Mouse (Mus musculus) T-helper 17 cell (primary cell): ENCODE measurements around the gene Gm27021.

ENCODE experiments used
- in situ Hi-C, 2 experiments: fragments of 300-600 bp; cut with MboI, MseI; formaldehyde crosslinking; loops; 1 replicate in 1 of 2; 2 replicates in 1 of 2; pipeline ENCODE4 v1.15.1; 2025; ENCODE audit warnings: high pct_unique_total_duplicates in 2 of 2

Gene Gm27021

DNA sequence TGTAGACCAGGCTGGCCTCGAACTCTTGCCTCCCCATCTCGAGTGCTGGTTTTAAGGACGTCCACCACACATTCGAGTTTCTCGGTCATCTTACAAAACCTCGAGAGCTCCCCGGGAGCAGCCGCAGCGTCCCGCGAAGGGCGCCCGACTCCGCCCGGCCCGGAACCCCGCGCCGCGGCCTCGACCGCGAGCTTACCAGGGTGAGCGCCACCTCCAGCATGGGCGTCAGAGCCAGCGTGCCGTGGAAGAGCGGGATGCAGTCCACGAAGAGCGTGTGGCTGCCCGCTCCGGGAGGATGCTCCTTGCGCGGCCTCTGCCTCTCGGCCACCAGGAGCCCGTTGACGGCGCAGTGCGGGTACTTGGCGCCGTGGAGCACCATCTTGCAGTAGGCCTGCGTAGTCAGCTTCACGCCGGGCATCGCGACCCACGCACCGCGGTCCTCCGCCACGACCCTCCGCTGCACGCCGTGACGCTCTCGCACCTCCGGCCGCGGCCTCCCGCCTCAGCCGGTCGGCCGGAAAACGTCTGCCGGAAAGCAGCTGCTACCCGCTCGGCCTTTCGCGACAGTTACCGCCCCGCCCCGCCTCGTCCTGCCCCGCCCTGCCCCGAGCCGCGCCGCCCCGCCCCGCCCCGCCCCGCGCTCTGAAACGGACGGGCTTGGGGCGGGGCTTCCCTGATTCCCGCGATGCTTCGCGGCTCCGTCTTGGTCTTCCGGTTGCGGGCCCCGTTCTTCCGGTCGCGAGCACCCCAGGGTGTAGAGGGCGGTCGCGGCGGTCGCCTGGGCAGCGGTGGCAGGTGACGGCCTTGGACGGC, at the start of gene Gm27021, which contains the start of gene Cox4i1:
Gm27021 (minus strand) TSS at position 519 of the 813 bp plus-strand sequence.
Cox4i1 (plus strand) TSS at position 662 of the 813 bp plus-strand sequence.
- in situ Hi-C loops: loop anchor here in 1 of 2 experiments (25.0 kb wide), 1 partner anchor 920 kb away; the partner anchor contains the start of genes Fbxo31 and Map1lc3b

- in situ Hi-C loops: loop anchor here in 1 of 2 experiments (10.0 kb wide), 1 partner anchor 1839 kb away; the partner anchor contains the start of gene Piezo1
Measured at GRCm38 (mm10) chr8:120715996-120716680, 48.3 kb upstream of the Gm27021 start.

- in situ Hi-C loops: loop anchor here in 1 of 2 experiments (10.0 kb wide), 1 partner anchor 1840 kb away; the partner anchor contains the start of gene Piezo1
Measured at GRCm38 (mm10) chr8:120715200-120715599, 47.3 kb upstream of the Gm27021 start.

- in situ Hi-C loops: no loop called here
Measured at GRCm38 (mm10) chr8:120709176-120709575, 41.3 kb upstream of the Gm27021 start.

GRCm38 (mm10) chr8:120706193-120706592, 38.3 kb upstream of the Gm27021 start:
- in situ Hi-C loops: no loop called here

- in situ Hi-C loops: no loop called here
Measured at GRCm38 (mm10) chr8:120705163-120705562, 37.3 kb upstream of the Gm27021 start.

DNA sequence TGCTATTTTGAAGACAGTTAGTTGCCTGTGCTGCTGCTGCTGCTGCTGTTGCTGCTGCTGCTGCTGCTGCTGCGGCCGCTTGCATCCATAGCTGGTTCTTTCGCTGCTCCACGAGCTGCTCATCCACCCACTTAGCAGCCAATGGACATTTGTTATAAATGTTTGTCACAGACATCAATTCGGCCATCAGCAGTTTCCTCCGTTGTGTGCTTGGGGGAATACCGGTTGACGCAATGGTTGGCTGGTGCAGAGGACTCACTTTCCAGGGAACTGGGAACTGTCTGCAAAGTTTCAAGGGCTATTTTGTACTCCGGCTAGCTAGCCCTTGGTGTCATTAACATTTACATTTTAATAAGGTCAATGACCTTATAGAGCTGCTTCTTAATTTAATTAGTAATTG, 36.3 kb upstream of the Gm27021 start:
- in situ Hi-C loops: no loop called here

- in situ Hi-C loops: no loop called here
Measured at GRCm38 (mm10) chr8:120701758-120702465, 34.0 kb upstream of the Gm27021 start.

- in situ Hi-C loops: no loop called here
Measured at GRCm38 (mm10) chr8:120700053-120700452, 32.2 kb upstream of the Gm27021 start.

- in situ Hi-C loops: no loop called here
Measured at GRCm38 (mm10) chr8:120699565-120699964, 31.7 kb upstream of the Gm27021 start.

DNA sequence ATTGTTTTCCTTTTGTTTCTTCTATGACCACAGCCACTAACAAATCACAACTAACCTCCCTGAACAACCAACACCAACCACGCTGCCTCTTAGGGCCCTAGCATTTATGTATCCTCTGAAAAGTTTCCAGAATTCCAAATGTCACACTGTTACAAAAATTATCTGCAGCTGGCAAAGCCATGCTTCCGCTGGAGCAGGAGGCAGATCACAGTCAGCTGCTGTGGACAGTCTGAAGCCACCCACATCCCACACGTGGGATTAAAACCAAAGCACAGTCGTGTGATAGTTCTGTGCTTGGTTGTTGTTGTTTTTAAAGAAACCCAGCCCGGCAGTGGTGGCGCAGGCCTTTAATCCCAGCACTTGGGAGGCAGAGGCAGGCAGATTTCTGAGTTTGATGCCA, 31.2 kb upstream of the Gm27021 start:
- in situ Hi-C loops: no loop called here

DNA sequence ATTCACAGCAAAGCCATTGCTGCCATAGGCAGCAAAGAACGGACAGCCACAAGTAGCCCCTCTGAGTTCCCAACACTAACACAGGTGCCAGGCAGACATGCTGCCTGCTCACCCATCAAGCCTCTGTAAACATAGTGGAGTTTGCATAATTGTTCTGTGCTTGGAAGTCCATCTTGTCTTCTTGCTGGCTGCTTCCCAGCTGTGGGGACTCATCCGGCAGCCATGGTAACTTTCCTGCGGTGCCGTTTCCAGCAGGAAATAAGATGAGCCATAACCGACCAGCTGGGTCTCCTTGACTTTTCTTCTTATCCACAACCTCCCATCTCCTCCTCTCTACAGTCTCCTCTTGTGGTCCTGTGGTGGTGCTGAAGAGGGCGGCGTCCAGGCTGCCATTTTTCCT, 30.5 kb upstream of the Gm27021 start:
- in situ Hi-C loops: no loop called here

DNA sequence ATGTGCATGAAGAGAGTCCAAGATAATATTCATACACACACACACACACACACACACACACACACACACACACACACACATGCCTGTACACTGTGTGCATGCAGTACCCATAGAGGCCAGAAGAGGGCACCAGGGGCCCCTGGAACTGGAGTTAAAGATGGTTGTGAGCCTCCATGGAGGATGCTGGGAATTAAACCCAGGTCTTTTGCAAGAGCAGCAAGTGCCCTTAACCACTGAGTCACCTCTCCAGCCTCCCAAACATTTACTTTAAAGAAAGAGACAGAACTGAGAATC, 30.0 kb upstream of the Gm27021 start:
- in situ Hi-C loops: no loop called here

- in situ Hi-C loops: no loop called here
Measured at GRCm38 (mm10) chr8:120697154-120697978, 29.5 kb upstream of the Gm27021 start.

DNA sequence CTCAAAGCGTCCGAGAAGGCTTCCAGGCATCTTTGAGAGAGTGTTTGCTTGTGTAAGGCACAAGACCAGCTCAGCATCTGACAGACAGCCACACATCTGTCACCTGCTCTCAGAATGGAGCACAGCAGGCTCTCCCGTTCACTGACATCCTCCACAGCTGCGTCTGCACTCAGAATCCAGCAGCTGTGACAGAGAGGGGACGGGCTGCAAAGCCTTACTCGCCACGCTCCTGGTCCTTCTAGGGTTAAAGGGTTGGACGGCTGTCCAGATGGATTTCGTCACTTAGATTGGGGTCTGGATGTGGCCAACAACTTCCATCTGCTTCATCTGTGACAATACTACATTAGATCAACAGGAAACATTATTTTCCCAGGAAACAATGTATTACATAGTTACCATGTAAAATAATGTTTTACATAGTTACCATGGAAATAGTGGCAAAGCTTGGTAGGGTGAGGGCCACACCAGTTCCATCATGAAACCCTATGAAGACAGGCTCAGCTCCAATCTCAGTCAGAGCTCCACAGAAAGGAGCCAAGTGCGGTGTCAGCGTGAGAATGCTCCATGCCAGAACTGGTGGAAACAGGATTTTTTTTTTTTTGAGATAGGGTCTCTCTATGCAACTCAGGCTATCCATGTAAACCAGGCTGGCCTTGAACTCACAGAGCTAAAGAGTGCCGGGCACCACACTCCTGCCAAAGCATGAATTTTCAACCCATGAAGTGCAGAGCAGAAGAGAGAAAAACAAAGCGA, 28.7 kb upstream of the Gm27021 start:
- in situ Hi-C loops: no loop called here

- in situ Hi-C loops: loop anchor here in 1 of 2 experiments (5.0 kb wide), 1 partner anchor 43 kb away; the partner anchor contains the start of gene Irf8
Measured at GRCm38 (mm10) chr8:120693861-120694493, 26.1 kb upstream of the Gm27021 start.

GRCm38 (mm10) chr8:120692934-120693333, 25.1 kb upstream of the Gm27021 start:
- in situ Hi-C loops: loop anchor here in 1 of 2 experiments (5.0 kb wide), 1 partner anchor 44 kb away; the partner anchor contains the start of gene Irf8

- in situ Hi-C loops: loop anchor here in 1 of 2 experiments (10.0 kb wide), 1 partner anchor 416 kb away; the partner anchor contains the start of gene Mthfsd
Measured at GRCm38 (mm10) chr8:120688511-120688910, 20.6 kb upstream of the Gm27021 start.

GRCm38 (mm10) chr8:120687786-120688185, 19.9 kb upstream of the Gm27021 start:
- in situ Hi-C loops: loop anchor here in 1 of 2 experiments (10.0 kb wide), 1 partner anchor 417 kb away; the partner anchor contains the start of gene Mthfsd
